Comparison of ENCODE assay signal across 11 mouse cellular contexts in genomic region chr3:158061811-158062523, GRCm38 (mm10). TPM values are rescaled to one million over a fixed set of nuclear protein-coding genes. Genes with fewer than 3 reads are reported as not detected.
DNase-seq lines count a peak whose midpoint lies in the region; ATAC-seq and TF ChIP-seq lines count a peak whose summit lies in the region.
"Had no signal": no experiment of that assay in that cellular context is flagged by ENCODE, and none has a peak within 500 bp of the region (broad histone marks: within the 10 kb centered on the region; RNA-seq: fewer than 3 reads in every experiment).

No protein-coding gene starts in this region.

- H3K4me1 ChIP-seq in spleen, adult 2 months (ENCODE audit: control insufficient read depth, insufficient read depth, insufficient read length): peaks cover 2% of the 10 kb centered on the region; the same call in 1 of the 2 replicates
- no peaks in the 10 kb centered on the region for H3K4me1 ChIP-seq in liver, embryonic 14.5 days (replicated peaks; ENCODE audit: control insufficient read depth in 2 of 2, insufficient read depth in 2 of 2, low read length in 1 of 2)
- no peaks in the 10 kb centered on the region for H3K4me1 ChIP-seq in stomach, postnatal 0 days (replicated peaks; ENCODE audit: control insufficient read depth, insufficient read depth)

- TF ChIP-seq CTCF in spleen, adult 2 months (IDR thresholded peaks at IDR 0.05; ENCODE audit: extremely low read depth, insufficient read depth, insufficient read length, insufficient replicate concordance): no peak
- no peak for TF ChIP-seq CTCF in liver, embryonic 14.5 days (IDR thresholded peaks at IDR 0.05; ENCODE audit: low read depth)
- TF ChIP-seq CTCF in stomach, postnatal 0 days (IDR thresholded peaks at IDR 0.05; ENCODE audit: low read depth): no peak

- no peaks in the 10 kb centered on the region for H3K27me3 ChIP-seq in spleen, adult 2 months (ENCODE audit: control insufficient read depth, insufficient read depth, low read length)
- H3K27me3 ChIP-seq in liver, embryonic 14.5 days (ENCODE audit: control insufficient read depth, insufficient read depth, low read length): no peaks in the 10 kb centered on the region
- H3K27me3 ChIP-seq in stomach, postnatal 0 days (ENCODE audit: control insufficient read depth, insufficient read depth, low read length): no peaks in the 10 kb centered on the region

- H3K4me3 ChIP-seq in spleen, adult 2 months (ENCODE audit: extremely low read depth, insufficient read depth, insufficient read length): no peak overlapping the region
- H3K4me3 ChIP-seq in liver, embryonic 14.5 days (ENCODE audit: insufficient read depth in 1 of 2, low read depth in 2 of 2, low read length in 2 of 2): no peak overlapping the region
- no peak overlapping the region for H3K4me3 ChIP-seq in stomach, postnatal 0 days (ENCODE audit: low read depth, low read length)

- no peak overlapping the region for H3K9ac ChIP-seq in liver, embryonic 14.5 days (replicated peaks)
- H3K9ac ChIP-seq in stomach, postnatal 0 days (ENCODE audit: low read length): no peak overlapping the region

- H3K36me3 ChIP-seq in spleen, adult 2 months (ENCODE audit: control insufficient read depth, insufficient read depth, low read length): peaks cover 10% of the 10 kb centered on the region
- H3K36me3 ChIP-seq in liver, embryonic 14.5 days (replicated peaks; ENCODE audit: control insufficient read depth, insufficient read depth, low read depth): peaks cover 9% of the 10 kb centered on the region
- peaks cover 14% of the 10 kb centered on the region; the same call in 1 of the 2 replicates for H3K36me3 ChIP-seq in stomach, postnatal 0 days (ENCODE audit: control insufficient read depth, insufficient read depth, low read length)

- 0 out of 2 replicates have a peak, but pooled peaks have one; percentile 12 for TF ChIP-seq EP300 in liver, embryonic 14.5 days (IDR thresholded peaks at IDR 0.05; ENCODE audit: low read depth)
- no peak for TF ChIP-seq EP300 in stomach, postnatal 0 days (optimal IDR thresholded peaks at IDR 0.05)

- TF ChIP-seq POLR2A in spleen, adult 2 months (IDR thresholded peaks at IDR 0.05; ENCODE audit: low read depth, low read length): no peak

- H3K4me2 ChIP-seq in liver, embryonic 14.5 days (ENCODE audit: low read depth): no peak overlapping the region
- no peak overlapping the region for H3K4me2 ChIP-seq in stomach, postnatal 0 days (replicated peaks; ENCODE audit: low read depth)

- DNase-seq in frontal cortex, adult 2 months (ENCODE audit: extremely low spot score in 1 of 2, low spot score in 1 of 2): no peak
- DNase-seq in spleen, adult 2 months (ENCODE audit: low read depth in 1 of 2, low spot score in 2 of 2): no peak
- DNase-seq in spleen, postnatal 14 days (ENCODE audit: low spot score in 2 of 2): no peak
- peak; percentile 19 to 24 (median 20) for DNase-seq in liver, embryonic 14.5 days (ENCODE audit: low read depth in 3 of 3, low spot score in 3 of 3)
- no peak for DNase-seq in stomach, postnatal 0 days (ENCODE audit: low spot score)
- no peak for DNase-seq in layer of hippocampus, postnatal 25 days (ENCODE audit: extremely low spot score in 1 of 2, low spot score in 1 of 2)
- DNase-seq in right cerebral cortex, adult 18-20 months: no peak
- DNase-seq: kidney, adult 18-20 months; retina, postnatal 1 day had no signal

- peak; percentile 17; the same call in 1 of the 2 replicates for ATAC-seq in frontal cortex, adult (ENCODE audit: low TSS enrichment)
- peak; percentile 65 for ATAC-seq in liver, embryonic 14.5 days (ENCODE audit: insufficient read depth)
- peak; percentile 66; the same call in 1 of the 2 replicates for ATAC-seq in stomach, postnatal 0 days (ENCODE audit: low FRiP score, low TSS enrichment)
- ATAC-seq: CD4-positive, CD25-positive, alpha-beta regulatory T cell, adult 4 months had no signal

- peak overlapping the region; percentile 81 for H3K27ac ChIP-seq in spleen, adult 2 months (ENCODE audit: insufficient read depth, low read length)
- no peak overlapping the region for H3K27ac ChIP-seq in liver, embryonic 14.5 days
- H3K27ac ChIP-seq in stomach, postnatal 0 days (replicated peaks): no peak overlapping the region

- 68% methylated on average over 5 of the region's 5 CpGs for WGBS in spleen, adult 2 months
- WGBS in liver, embryonic 14.5 days (ENCODE audit: insufficient replicate concordance): 65% methylated on average over 5 of the region's 5 CpGs
- 87% methylated on average over 5 of the region's 5 CpGs for WGBS in stomach, postnatal 0 days

- H3K9me3 ChIP-seq in liver, embryonic 14.5 days (ENCODE audit: control insufficient read depth, low read length): no peaks in the 10 kb centered on the region
- H3K9me3 ChIP-seq in stomach, postnatal 0 days (ENCODE audit: control insufficient read depth, low read length): no peaks in the 10 kb centered on the region

RNA-seq across cellular contexts. Expression of gene Lrrc40, which starts 25.5 kb away (rescaled TPM):
- 19.7 and 22.2 TPM in 2 replicates for polyA plus RNA-seq in frontal cortex, adult 2 months (2012; rRNA removed)
- polyA plus RNA-seq in spleen, adult 2 months (2012; rRNA removed): 2.7 and 3.4 TPM in 2 replicates
- 7.4 and 10.0 TPM in 2 replicates for polyA plus RNA-seq in liver, embryonic 14.5 days (2012; rRNA removed)
- polyA plus RNA-seq in liver, embryonic 14.5 days (2014; fragmentation: Nextera tagmentation; extraction: Ambion mirVana): 22.5 and 27.2 TPM in 2 replicates
- polyA plus RNA-seq in stomach, postnatal 0 days (2015; fragmentation: Nextera tagmentation; extraction: Ambion mirVana): 24.0 TPM in 2 replicates
- total RNA-seq in layer of hippocampus, postnatal 25 days (2021): 10 to 100 TPM; 25.3 to 28.3 TPM

RNA-seq across cellular contexts. Expression of gene Srsf11, which starts 25.5 kb away (rescaled TPM):
- 543 and 558 TPM in 2 replicates for polyA plus RNA-seq in frontal cortex, adult 2 months (2012; rRNA removed)
- 207 and 279 TPM in 2 replicates for polyA plus RNA-seq in spleen, adult 2 months (2012; rRNA removed)
- polyA plus RNA-seq in liver, embryonic 14.5 days (2012; rRNA removed): 105 and 116 TPM in 2 replicates
- polyA plus RNA-seq in liver, embryonic 14.5 days (2014; fragmentation: Nextera tagmentation; extraction: Ambion mirVana): 91.0 and 101 TPM in 2 replicates
- 123 and 146 TPM in 2 replicates for polyA plus RNA-seq in stomach, postnatal 0 days (2015; fragmentation: Nextera tagmentation; extraction: Ambion mirVana)
- 100 to 1,000 TPM; 128 to 183 TPM for total RNA-seq in layer of hippocampus, postnatal 25 days (2021)

Comparison
In these comparisons a context has a peak if more than half of its experiments do, and no peak if none do; other contexts are left out.
1. DNase-seq: peak in liver, embryonic 14.5 days (3 of 3); none in frontal cortex, adult 2 months (0 of 2), spleen, adult 2 months (0 of 2), spleen, postnatal 14 days (0 of 2), stomach, postnatal 0 days (single experiment), layer of hippocampus, postnatal 25 days (0 of 2) and right cerebral cortex, adult 18-20 months (single experiment).
2. Peak in every context shown above with its lines, with median percentiles within 50 percentile points of each other: ATAC-seq.